Mouse (Mus musculus): ENCODE results near the gene Cep135.

- TF ChIP-seq CTCF (IDR thresholded peaks at IDR 0.05; ENCODE audit: low read depth, low read length) (no peak), POLR2A (IDR thresholded peaks at IDR 0.05; ENCODE audit: insufficient read depth, low read length) (no peak), EP300 (IDR thresholded peaks at IDR 0.05; ENCODE audit: insufficient read depth, low read depth, low read length) (no peak)
Measured at GRCm38 (mm10) chr5:76651151-76651725, 62.7 kb downstream of the Cep135 start.

All from ES-Bruce4 (cell line).